Mouse (Mus musculus): ENCODE measurements at regions not wholly inside any gene's neighbourhood (a gene's known extent, or its start where the extent isn't known, plus 50 kb on each side); places are given as distances from the start of the nearest gene placed in this dataset.

DNA sequence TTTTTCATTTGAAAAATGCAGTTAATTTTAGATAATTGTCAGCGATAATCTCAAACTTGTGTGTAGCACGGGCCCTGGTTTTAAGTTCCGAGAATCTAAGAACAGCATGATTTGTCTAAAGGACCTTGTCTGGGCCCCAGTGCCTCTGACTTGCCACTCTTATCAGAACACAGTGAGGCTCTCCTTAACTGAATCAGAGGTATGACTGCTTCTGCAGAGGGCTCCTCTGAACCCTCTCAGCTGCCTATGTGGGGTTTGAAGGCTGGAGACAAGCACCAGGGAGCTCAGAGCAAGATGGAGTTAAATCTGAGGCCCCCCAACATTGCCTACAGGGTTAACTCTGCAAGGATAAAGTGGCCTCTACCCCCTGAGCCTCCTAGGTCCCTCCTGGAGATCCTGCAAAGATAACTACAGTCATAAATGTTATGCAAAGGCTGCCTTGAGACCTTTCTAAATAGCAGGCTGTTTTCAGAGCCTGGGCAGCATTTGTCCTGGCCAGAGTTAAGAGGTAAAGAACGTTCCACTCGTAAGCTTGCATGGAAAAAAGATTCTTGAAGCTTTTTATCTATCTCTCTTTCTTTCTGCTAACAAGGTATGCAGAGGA is 118.4 kb upstream of the Maf start:
- no peak for DNase-seq (ENCODE audit: low read depth)

DNA sequence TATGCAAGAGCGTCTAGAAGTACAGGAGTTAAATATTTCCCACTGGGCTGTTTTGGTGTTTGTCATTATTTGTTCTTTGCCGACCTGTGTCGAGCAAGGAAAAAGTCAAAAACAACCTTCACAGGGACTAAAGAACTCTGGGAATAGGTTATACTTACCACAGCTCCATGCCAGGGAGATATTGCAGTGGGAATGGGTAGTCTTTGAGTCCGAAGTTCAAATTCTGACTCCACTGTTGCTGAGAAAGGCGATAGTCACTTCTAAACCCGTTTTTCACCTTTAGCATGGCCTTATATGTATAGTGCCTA is 116.8 kb upstream of the Maf start:
- no peak for DNase-seq (ENCODE audit: low read depth)

DNA sequence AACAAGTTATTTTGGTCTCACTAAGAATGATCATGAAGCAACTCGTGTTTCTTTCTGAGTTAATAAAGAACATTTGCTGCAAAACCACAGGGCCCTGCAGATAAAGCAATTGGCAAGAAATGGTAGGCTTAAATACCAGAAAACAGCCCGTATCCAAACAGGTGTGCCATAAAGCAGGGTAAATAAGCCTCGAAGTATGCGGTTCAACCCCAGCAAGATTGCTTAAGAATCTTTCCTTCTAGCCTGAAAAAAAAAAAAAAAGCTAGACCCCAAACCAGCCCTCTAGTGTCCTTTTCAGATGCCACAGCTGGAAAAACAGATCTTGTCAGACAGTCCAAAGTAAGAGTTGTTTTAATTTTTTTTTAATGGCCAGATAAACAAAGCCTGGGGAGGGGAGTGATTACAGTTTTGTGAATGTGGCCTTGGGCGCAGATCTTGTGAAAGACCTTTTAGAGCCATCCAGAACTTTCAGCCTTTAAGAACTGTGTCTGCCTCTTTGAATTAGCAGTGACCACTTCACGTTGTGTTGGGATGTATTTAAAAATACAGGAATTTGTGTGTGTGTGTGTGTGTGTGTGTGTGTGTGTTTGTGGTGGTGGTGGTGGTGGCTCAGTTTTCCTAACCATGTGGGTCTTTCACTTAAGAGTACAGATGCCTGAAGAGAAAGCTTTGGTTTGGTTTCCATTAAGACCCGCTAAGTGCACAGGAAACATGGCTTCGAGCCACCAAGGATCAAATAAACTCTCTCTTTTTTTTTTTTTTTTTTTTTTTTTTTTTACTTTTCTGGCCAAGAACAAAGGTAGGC is 116.3 kb upstream of the Maf start:
- DNase-seq (ENCODE audit: low read depth): no peak

DNA sequence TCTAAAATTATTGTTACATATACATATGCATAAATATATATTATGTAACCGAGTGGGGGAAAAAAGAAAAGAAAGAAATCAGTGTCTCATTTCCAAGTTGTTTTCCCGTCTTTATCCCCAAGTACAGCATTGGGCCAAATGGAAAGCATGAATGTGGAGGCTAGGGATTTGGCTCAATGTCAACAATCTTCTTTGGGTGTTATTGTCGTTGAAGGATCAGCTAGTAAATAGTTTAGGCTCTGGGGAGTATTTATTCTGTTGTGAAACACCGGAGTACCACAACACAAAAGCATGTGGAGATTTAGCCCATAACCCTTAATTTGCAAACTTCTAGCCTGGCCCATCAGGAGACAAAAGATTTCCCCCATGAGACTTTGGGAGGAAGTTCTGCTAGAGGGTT is 105.8 kb upstream of the Maf start:
- no peak for DNase-seq (ENCODE audit: low read depth)

DNA sequence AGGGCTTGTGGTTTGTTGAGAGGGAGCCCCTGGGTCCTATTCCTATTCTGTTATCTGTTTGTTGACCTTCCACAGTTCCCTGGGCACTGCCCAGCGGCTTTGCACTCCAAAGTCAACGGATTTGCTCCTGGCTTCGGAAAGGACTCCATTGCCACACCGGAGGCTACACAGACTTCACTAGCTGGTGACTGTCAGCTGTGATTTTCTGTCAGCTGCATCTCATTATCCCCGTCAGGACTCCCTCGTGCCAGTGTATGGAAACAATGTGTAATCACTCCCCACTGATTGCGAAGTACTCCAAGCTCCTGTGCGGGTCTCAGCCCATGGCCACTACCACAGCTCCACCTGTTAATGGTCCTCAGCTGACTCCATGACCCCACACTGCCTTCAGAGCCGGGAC is 99.0 kb upstream of the Maf start:
- no peak for DNase-seq (ENCODE audit: low read depth)

DNA sequence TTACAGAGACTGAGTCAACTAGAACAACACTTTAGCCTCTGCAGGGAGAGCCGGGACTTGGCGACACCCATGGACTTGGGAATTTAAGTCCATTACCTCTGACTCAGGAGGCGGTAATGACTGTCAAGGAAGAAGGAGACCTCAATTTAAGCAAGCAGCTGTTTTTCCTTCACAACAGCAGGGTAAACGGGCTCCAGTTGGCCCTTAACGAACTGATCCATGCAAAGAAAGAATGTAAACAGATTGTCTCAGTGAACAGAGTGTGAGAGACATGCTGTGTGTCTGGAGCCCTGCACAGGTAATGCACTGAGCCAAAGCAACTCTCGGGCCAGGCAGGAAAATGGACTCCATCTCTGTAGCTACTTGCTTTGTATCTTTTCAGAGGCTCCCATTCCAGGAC is 98.5 kb upstream of the Maf start:
- no peak for DNase-seq (ENCODE audit: low read depth)

DNA sequence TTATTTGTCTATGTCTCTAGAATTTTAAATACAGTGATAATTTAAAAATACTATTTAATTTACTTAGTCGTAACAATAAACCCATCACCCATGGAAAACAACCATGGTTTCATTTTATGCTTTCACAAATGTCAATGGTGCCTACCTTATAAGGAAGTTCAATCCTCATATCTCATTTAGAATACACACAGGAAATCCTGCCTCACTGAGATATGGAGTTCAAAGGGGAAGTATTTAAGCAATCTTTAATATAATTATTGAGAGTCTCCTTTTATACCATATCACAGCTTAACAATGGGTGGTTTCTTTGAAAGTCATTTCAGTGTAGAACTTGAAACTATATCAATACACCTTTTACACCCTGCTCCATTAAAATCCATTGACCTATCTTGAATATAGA is 86.0 kb upstream of the Maf start:
- DNase-seq (ENCODE audit: low read depth): peak; percentile 33

DNA sequence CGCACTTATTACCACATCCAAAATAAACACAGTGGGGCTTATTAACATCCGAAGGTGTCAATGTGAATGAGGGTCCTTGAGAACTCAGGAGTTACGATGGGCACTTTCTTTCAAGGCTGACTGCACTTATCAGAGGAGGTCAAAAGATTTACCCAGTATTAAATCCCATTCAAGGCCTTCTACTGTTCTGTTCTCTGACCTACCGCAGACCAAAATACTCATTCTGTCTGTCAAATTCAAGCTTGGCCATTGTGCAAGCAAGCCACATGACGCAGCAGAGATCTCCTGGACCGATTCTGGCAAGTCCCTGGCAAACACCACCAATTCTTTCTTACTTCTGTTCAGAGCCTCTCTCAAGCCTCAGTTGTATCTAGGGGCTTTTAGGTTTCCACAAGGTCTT is 80.8 kb upstream of the Maf start:
- no peak for DNase-seq (ENCODE audit: low read depth)

DNA sequence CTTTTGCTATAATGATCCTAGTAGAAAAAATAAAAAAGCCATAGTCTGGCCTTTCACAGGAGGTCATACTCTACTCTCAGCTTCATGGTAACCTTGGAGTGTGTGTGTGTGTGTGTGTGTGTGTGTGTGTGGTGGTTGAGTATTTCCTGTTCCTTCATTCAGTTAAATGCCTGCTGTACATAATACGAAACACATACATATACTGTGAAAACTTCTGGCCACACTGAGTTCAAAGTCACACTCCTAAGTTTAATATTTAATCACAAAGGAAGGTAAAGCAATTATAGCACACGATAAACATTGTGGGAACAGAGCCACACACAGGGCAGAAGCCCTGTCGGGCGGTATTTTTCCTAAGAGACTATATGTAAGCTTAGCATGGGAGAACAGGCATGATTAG is 78.6 kb upstream of the Maf start:
- DNase-seq (ENCODE audit: low read depth): no peak

DNA sequence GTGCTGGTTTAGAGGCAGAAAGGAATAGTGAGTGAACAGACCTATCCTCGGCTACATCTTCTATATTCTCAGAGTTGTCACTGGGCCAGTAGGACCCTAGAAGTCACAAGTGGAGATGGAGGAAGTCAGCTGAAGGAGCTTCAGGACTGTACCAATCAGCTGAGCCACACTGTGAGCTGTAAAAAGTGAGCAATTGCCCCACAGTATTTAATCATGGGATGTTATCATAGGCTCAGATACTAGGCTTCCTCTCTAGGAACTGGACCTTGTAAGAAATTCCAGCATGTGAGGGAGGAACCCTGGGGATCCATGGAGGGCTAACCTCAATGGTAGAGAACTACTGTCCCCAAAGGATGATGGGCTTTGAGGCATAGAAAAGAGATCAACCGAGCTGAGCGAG is 78.2 kb upstream of the Maf start:
- no peak for DNase-seq (ENCODE audit: low read depth)

DNA sequence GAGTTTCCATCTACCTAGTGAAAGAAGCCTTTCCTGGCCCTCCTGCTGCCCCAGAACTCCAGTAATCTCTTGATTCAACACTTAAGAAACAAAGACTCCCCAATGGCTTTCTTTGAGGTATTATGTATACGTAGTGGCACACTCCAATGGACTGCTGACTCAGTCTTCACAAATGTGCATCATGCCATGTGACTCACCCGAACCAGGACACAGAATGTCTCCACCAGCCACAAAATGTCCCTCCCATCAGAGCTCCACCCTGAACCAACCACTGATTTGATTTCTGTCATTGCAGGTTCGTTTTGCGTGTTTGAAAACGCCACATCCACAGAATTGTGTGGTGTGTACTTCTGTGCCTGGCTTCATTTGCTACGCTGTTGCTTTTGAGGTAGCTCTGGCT is 75.8 kb upstream of the Maf start:
- DNase-seq (ENCODE audit: low read depth): no peak

DNA sequence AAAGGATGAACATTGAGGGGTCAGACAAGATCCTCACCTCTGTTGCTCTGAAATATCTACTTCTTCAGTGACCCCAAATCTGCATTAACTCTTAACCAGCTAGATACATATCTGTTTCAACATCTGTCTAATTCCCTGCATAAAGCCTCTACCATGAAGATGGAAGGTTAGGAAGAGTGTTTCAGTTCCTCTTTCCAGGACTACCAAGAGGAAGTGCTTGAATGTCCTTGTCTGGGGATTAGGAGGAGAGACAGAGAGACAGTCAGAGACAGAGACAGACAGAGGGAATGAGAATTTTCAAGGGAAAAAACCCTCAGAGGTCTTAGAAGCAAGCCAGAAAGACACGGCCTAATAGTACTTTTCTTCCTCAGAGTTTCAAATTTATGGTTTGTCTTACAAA is 70.8 kb upstream of the Maf start:
- DNase-seq (ENCODE audit: low read depth): no peak

DNA sequence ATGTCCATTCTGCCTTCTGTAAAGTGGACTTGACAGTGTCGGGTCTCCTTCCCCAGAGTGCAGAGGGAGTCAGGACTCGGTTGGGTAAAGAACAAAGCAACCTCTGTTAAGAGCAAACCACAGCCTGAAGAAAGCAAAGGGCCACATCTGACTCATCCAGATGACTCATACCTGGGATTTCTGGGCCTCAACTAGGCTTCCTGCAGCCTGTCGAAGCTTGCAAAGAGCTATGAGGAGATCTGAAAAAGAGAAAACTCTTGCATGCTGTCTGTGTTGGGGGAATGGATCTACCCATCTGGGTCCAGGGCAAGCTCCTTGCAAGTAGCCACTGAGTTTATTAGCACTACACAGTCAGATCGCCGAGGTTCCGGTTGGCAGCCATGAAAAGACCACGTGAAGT is 63.5 kb upstream of the Maf start:
- DNase-seq (ENCODE audit: low read depth): peak; percentile 8

DNA sequence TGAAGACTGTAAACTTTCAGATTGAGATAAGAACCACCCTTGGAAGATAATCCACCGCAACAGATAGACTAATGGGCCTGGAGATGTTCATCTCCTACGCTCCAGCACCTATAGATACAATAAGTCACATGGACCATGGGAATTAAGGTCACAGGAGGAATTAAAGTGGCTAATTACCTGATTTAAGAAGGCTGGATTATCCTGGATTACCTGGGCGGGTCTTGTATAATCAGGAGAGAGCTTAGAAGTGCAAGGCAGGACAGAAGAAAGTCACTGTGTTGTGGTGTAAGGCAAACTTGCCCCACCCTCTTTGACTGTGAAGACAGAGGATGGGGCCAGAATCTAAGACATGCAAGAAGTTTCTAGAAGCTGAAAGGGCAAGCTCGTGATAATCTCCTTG is 61.0 kb upstream of the Maf start:
- DNase-seq (ENCODE audit: low read depth): no peak

DNA sequence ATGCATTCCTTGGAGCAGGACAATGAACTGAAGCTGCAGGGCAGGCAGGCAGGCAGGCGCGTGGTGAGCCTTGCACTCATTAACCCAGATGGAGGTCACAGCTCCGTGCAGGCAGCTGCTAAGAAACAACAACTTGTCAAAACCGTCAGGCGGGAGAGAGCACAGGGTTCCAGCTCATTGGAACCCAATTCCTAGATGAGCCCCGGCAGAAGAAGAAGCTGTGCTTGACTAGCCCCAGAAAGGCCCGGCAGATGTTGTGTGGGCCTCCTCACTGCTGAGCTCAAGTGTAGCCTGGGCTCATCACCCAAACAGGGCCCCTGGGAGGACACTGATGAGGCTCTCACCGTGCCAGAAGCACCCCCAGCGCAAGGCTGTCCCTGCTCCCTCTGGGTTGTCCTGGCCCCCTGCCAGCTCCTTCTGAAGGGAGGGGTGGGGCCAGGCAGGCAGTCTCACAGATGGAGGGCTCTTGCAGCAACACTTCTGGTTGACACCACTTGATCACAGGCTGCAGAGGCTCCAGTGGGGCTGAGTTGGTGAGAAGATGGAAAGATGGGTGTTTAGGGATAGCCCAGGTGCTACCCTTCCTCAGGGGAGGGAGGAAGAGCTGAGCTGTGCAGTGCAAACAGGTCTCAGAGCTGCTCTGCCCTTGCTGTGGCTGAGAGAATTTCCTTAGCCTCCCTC is 58.8 kb upstream of the Maf start:
- DNase-seq (ENCODE audit: low read depth): no peak

DNA sequence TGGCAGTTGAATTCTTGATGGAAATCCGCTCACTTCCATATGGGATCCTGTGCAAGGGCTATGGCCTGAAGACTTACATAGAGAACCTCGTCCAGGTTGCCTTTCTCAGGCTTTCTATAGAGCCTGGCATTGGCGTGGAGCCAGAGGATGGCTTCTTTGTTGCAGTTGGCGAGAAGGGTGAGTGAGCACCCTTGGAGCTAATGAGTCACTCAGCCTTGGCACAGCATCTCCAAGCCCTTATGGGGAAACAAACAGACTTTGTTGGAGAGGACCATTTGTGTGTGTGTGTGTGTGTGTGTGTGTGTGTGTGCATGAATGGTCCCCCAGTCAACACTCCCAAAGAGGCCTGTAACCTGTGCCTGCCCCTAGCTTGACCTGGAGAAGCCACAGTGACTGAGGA is 57.0 kb upstream of the Maf start:
- DNase-seq (ENCODE audit: low read depth): no peak

DNA sequence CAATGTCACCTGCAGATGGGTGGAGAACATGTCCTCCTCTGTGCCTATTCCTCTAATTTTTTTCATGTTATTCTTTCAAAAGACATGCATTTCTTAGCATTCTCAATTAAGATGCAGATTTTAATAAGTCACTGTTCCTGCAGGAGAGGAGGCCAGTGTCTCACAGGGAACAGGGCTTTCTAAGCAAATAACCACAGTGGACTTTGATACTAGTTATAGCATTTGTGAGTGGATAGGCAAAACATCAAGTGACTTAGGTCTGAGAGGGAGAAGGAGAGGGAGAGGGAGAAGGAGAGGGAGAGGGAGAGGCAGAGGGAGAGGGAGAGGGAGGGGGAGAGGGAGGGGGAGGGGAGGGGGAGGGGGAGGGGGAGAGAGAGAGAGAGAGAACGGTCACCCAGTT is 50.4 kb upstream of the Maf start:
- DNase-seq (ENCODE audit: low read depth): no peak

Measured in 416B (cell line).